Mouse (Mus musculus) hindbrain, embryonic 11.5 days (tissue): ENCODE measurements around the gene Acaa1a. TPM values are rescaled to one million over a fixed set of nuclear protein-coding genes. Genes with fewer than 3 reads are reported as not detected.

Source experiments
- ATAC-seq: fragments of 200-750 bp; cut with Nextera tagmentation; 2 replicates; pipeline ENCODE4 v1.8.0; 2017; ENCODE audit warnings: mild to moderate bottlenecking, moderate TSS enrichment, moderate library complexity; ENCODE audit not compliant: low FRiP score
- DNase-seq: peaks from one replicate; pipeline ENCODE4 v3.0.0-alpha.2; 2015; ENCODE audit warnings: low spot score
- H3K27ac ChIP-seq: fragments of 300-500 bp; sonication (generic); 2 replicates; pipeline ENCODE4 v1.5.1; 2014; ENCODE audit warnings: mild to moderate bottlenecking, low read depth, low read length
- H3K27me3 ChIP-seq: fragments of 300-500 bp; sonication (generic); 2 replicates; pipeline ENCODE4 v1.6.1; 2014; ENCODE audit warnings: mild to moderate bottlenecking, low read length, moderate library complexity, mixed read lengths; ENCODE audit not compliant: control insufficient read depth, insufficient read depth
- H3K36me3 ChIP-seq: fragments of 300-500 bp; sonication (generic); 2 replicates; pipeline ENCODE4 v1.6.1; 2014; ENCODE audit warnings: mild to moderate bottlenecking, low read length, moderate library complexity, mixed read lengths; ENCODE audit not compliant: control insufficient read depth, insufficient read depth
- H3K4me1 ChIP-seq: fragments of 300-500 bp; sonication (generic); replicated peaks from 2 replicates; pipeline ENCODE4 v1.6.1; 2014; ENCODE audit warnings: low read length, mixed read lengths; ENCODE audit not compliant: control insufficient read depth, insufficient read depth
- H3K4me2 ChIP-seq: fragments of 300-500 bp; sonication (generic); replicated peaks from 2 replicates; pipeline ENCODE4 v1.6.1; 2014; ENCODE audit warnings: mild to moderate bottlenecking, low read depth, low read length
- H3K4me3 ChIP-seq: fragments of 300-500 bp; sonication (generic); 2 replicates; pipeline ENCODE4 v1.5.1; 2014; ENCODE audit warnings: low read depth, low read length
- H3K9ac ChIP-seq: fragments of 300-500 bp; sonication (generic); 2 replicates; pipeline ENCODE4 v1.6.1; 2014; ENCODE audit warnings: low read depth, low read length
- H3K9me3 ChIP-seq: fragments of 300-500 bp; sonication (generic); 2 replicates; pipeline ENCODE4 v1.6.1; 2016; ENCODE audit warnings: low read length; ENCODE audit not compliant: control insufficient read depth
- WGBS: fragments of 180-500 bp; shearing (Covaris S2); extraction: QIAGEN DNeasy Blood & Tissue Kit; methylation state at CpG from one replicate; pipeline ENCODE4 v1.1.7; 2014; 5-methylcytosine and 5-hydroxymethylcytosine counted together
- polyA plus RNA-seq: library from polyadenylated mRNA; unstranded; fragments of >200 nt; fragmentation: Nextera tagmentation; extraction: Ambion mirVana; gene quantifications from 2 replicates; pipeline ENCODE4 v1.2.1, GENCODE M21; 2014

The Acaa1a gene
- polyA plus RNA-seq, 1 experiment from 2014 or later: 55.2 TPM

- 0 out of 2 replicates have a peak, but pooled peaks cover 2% of the 10 kb centered on the region for H3K27me3 ChIP-seq
- no peak overlapping the region for H3K27ac ChIP-seq
- DNase-seq (no peak), ATAC-seq (no peak)
- no peak overlapping the region for H3K4me3 ChIP-seq
- H3K36me3 ChIP-seq: no peaks in the 10 kb centered on the region
- WGBS: 82% methylated on average over 2 of the region's 2 CpGs
- no peaks in the 10 kb centered on the region for H3K4me1 ChIP-seq
- no peaks in the 10 kb centered on the region for H3K9me3 ChIP-seq
- H3K4me2 ChIP-seq: no peak overlapping the region
- no peak overlapping the region for H3K9ac ChIP-seq
Measured at GRCm38 (mm10) chr9:119334834-119335233, 4.6 kb upstream of the Acaa1a start.

GRCm38 (mm10) chr9:119335571-119335970 lies 3.9 kb upstream of the Acaa1a start:
- DNase-seq (no peak), ATAC-seq (no peak)
- no peaks in the 10 kb centered on the region for H3K4me1 ChIP-seq
- no peak overlapping the region for H3K4me3 ChIP-seq
- H3K36me3 ChIP-seq: no peaks in the 10 kb centered on the region
- 0 out of 2 replicates have a peak, but pooled peaks cover 2% of the 10 kb centered on the region for H3K27me3 ChIP-seq
- no peak overlapping the region for H3K27ac ChIP-seq
- H3K4me2 ChIP-seq: no peak overlapping the region
- no peak overlapping the region for H3K9ac ChIP-seq
- H3K9me3 ChIP-seq: no peaks in the 10 kb centered on the region
- WGBS: 80% methylated on average over 4 of the region's 4 CpGs

GRCm38 (mm10) chr9:119337842-119338241 lies 1.6 kb upstream of the Acaa1a start:
- Histone ChIP-seq H3K27ac (no peak overlapping the region), H3K4me2 (no peak overlapping the region), H3K4me3 (no peak overlapping the region), H3K9me3 (no peaks in the 10 kb centered on the region), H3K27me3 (0 out of 2 replicates have a peak, but pooled peaks cover 2% of the 10 kb centered on the region), H3K4me1 (peaks cover 4% of the 10 kb centered on the region; the same call in 1 of the 2 replicates), H3K9ac (no peak overlapping the region), H3K36me3 (no peaks in the 10 kb centered on the region)
- ATAC-seq (no peak), DNase-seq (no peak)
- 92% methylated on average over 14 of the region's 14 CpGs for WGBS

- no peaks in the 10 kb centered on the region for H3K9me3 ChIP-seq
- 0 out of 2 replicates have a peak, but pooled peaks cover 2% of the 10 kb centered on the region for H3K27me3 ChIP-seq
- no peak overlapping the region for H3K4me3 ChIP-seq
- H3K36me3 ChIP-seq: no peaks in the 10 kb centered on the region
- no peak for ATAC-seq
- WGBS: 93% methylated on average over 3 of the region's 3 CpGs
- no peak overlapping the region for H3K4me2 ChIP-seq
- DNase-seq: no peak
- H3K4me1 ChIP-seq: peaks cover 4% of the 10 kb centered on the region; the same call in 1 of the 2 replicates
- H3K9ac ChIP-seq: no peak overlapping the region
- H3K27ac ChIP-seq: no peak overlapping the region
Measured at GRCm38 (mm10) chr9:119338350-119338749, 1.1 kb upstream of the Acaa1a start.

GRCm38 (mm10) chr9:119339106-119339505 lies 370 bp upstream of the Acaa1a start:
- H3K36me3 ChIP-seq: peaks cover 2% of the 10 kb centered on the region; the same call in 1 of the 2 replicates
- no peak for ATAC-seq
- H3K4me2 ChIP-seq: peak overlapping the region; percentile 67
- no peaks in the 10 kb centered on the region for H3K9me3 ChIP-seq
- H3K27ac ChIP-seq: no peak overlapping the region
- no peak overlapping the region for H3K9ac ChIP-seq
- no peak overlapping the region for H3K4me3 ChIP-seq
- DNase-seq: peak; percentile 7
- H3K4me1 ChIP-seq: peaks cover 4% of the 10 kb centered on the region; the same call in 1 of the 2 replicates
- whole genome bisulfite sequencing: 52% methylated on average over 7 of the region's 7 CpGs
- H3K27me3 ChIP-seq: 0 out of 2 replicates have a peak, but pooled peaks cover 2% of the 10 kb centered on the region

- H3K9ac ChIP-seq: peak overlapping the region; percentile 56
Measured at GRCm38 (mm10) chr9:119340212-119340580, 720 bp downstream of the Acaa1a start.

GRCm38 (mm10) chr9:119340909-119341816 lies 1.7 kb downstream of the Acaa1a start, which contains the start of gene Myd88:
Myd88 (minus strand) TSS chr9:119341411.
- WGBS: under 1% methylated on average over 67 of the region's 68 CpGs
- H3K4me3 ChIP-seq: peak within 1 kb of the TSS; percentile 72
- ATAC-seq: peak; percentile 98

More at GRCm38 (mm10) chr9:119340212-119340580, 720 bp downstream of the Acaa1a start:
- H3K36me3 ChIP-seq: peaks cover 2% of the 10 kb centered on the region; the same call in 1 of the 2 replicates
- 0 out of 2 replicates have a peak, but pooled peaks cover 2% of the 10 kb centered on the region for H3K27me3 ChIP-seq
- no peak overlapping the region for H3K27ac ChIP-seq
- peaks cover 4% of the 10 kb centered on the region; the same call in 1 of the 2 replicates for H3K4me1 ChIP-seq
- H3K4me2 ChIP-seq: peak overlapping the region; percentile 67
- WGBS: 8% methylated on average over 8 of the region's 8 CpGs
- peak overlapping the region; percentile 72 for H3K4me3 ChIP-seq
- no peaks in the 10 kb centered on the region for H3K9me3 ChIP-seq
- no peak for ATAC-seq
- peak; percentile 36 for DNase-seq

GRCm38 (mm10) chr9:119342728-119343127 lies 3.3 kb downstream of the Acaa1a start:
- H3K9ac ChIP-seq: no peak overlapping the region
- ATAC-seq (no peak), DNase-seq (no peak)
- H3K4me2 ChIP-seq: no peak overlapping the region
- H3K27ac ChIP-seq: no peak overlapping the region
- peaks cover 2% of the 10 kb centered on the region; the same call in 1 of the 2 replicates for H3K36me3 ChIP-seq
- 0 out of 2 replicates have a peak, but pooled peaks cover 2% of the 10 kb centered on the region for H3K27me3 ChIP-seq
- no peak overlapping the region for H3K4me3 ChIP-seq
- H3K9me3 ChIP-seq: no peaks in the 10 kb centered on the region
- 92% methylated on average over 7 of the region's 7 CpGs for WGBS
- peaks cover 4% of the 10 kb centered on the region; the same call in 1 of the 2 replicates for H3K4me1 ChIP-seq

More at GRCm38 (mm10) chr9:119340909-119341816, 1.7 kb downstream of the Acaa1a start, which contains the start of gene Myd88:
- H3K4me1 ChIP-seq: peaks cover 4% of the 10 kb centered on the region; the same call in 1 of the 2 replicates
- peak within 1 kb of the TSS; percentile 67 for H3K4me2 ChIP-seq
- H3K9ac ChIP-seq: peak within 1 kb of the TSS; percentile 83
- peak within 1 kb of the TSS; percentile 76 for H3K27ac ChIP-seq
- peaks cover 2% of the 10 kb centered on the region; the same call in 1 of the 2 replicates for H3K36me3 ChIP-seq
- 0 out of 2 replicates have a peak, but pooled peaks cover 2% of the 10 kb centered on the region for H3K27me3 ChIP-seq
- H3K9me3 ChIP-seq: no peaks in the 10 kb centered on the region
- peak; percentile 89 for DNase-seq
